Mouse (Mus musculus): Measurements from ENCODE around the gene Ms4a4d. TPM values are rescaled to one million over a fixed set of nuclear protein-coding genes. Genes with fewer than 3 reads are reported as not detected.
"Not testable (repeated sequence)": the region's sequence is repeated elsewhere in the genome, so short reads cannot be mapped to it uniquely, and the experiment has no call there.

Gene Ms4a4d
- total RNA-seq, 2 experiments from 2014 or later, result 3.5 to 3.9 TPM

- DNase-seq (ENCODE audit: low spot score in 2 of 2), result no peak
Observed at GRCm38 (mm10) chr19:11554726-11555125, 18.1 kb downstream of the Ms4a4d start.

- not testable (repeated sequence) for DNase-seq (ENCODE audit: low spot score in 2 of 2)
Observed at GRCm38 (mm10) chr19:11559560-11559959, 23.0 kb downstream of the Ms4a4d start.

GRCm38 (mm10) chr19:11574965-11575364 is 38.4 kb downstream of the Ms4a4d start:
- DNase-seq (ENCODE audit: low spot score in 2 of 2), result no peak

GRCm38 (mm10) chr19:11589205-11589604 is 52.6 kb downstream of the Ms4a4d start:
- no peak for DNase-seq (ENCODE audit: low spot score in 2 of 2)

GRCm38 (mm10) chr19:11589891-11590449 is 53.4 kb downstream of the Ms4a4d start:
- no peak for DNase-seq (ENCODE audit: low spot score in 2 of 2)

GRCm38 (mm10) chr19:11601349-11601748 is 64.7 kb downstream of the Ms4a4d start:
- no peak for DNase-seq (ENCODE audit: low spot score in 2 of 2)

GRCm38 (mm10) chr19:11602026-11602425 is 65.4 kb downstream of the Ms4a4d start:
- no peak for DNase-seq (ENCODE audit: low spot score in 2 of 2)

- no peak for DNase-seq (ENCODE audit: low spot score in 2 of 2)
Observed at GRCm38 (mm10) chr19:11604603-11605002, 68.0 kb downstream of the Ms4a4d start, which contains the start of gene Ms4a6d. Gene Ms4a6d (minus strand): TSS chr19:11604849.

Other genes starting within 250 kb of the Ms4a4d start
- gene Ms4a14, start 222.3 kb upstream of the Ms4a4d start, total RNA-seq (2021), result under 1 TPM; 0.13 to 0.42 TPM
- 1 to 10 TPM; 1.3 to 6.4 TPM for gene Ms4a7, start 200.7 kb upstream of the Ms4a4d start, total RNA-seq (2021)
- gene Ms4a4a, start 161.3 kb upstream of the Ms4a4d start, total RNA-seq (2021), result 10 to 100 TPM; 10.1 to 12.5 TPM
- 1 to 10 TPM; 1.5 to 2.9 TPM for gene Ms4a4c, start 132.0 kb upstream of the Ms4a4d start, total RNA-seq (2021)
- 1 to 10 TPM in 1 of 2 experiments, under 1 TPM in 1; 0.70 to 2.0 TPM for gene Ms4a4b, start 93.2 kb upstream of the Ms4a4d start, total RNA-seq (2021)
- gene Ms4a6c, start 67.4 kb upstream of the Ms4a4d start, total RNA-seq (2021), result 10 to 100 TPM; 14.6 to 21.3 TPM
- gene Gm8369, start 50.9 kb upstream of the Ms4a4d start, total RNA-seq (2021), result 1 to 10 TPM in 1 of 2 experiments, not detected in 1; 1.1 TPM
- 10 to 100 TPM; 13.6 to 14.8 TPM for gene Ms4a6b, start 20.3 kb upstream of the Ms4a4d start, total RNA-seq (2021)
- 10 to 100 TPM in 1 of 2 experiments, 1 to 10 TPM in 1; 8.2 to 11.6 TPM for gene Ms4a6d, start 68.0 kb downstream of the Ms4a4d start, total RNA-seq (2021)
- not detected for gene Ms4a2, start 86.9 kb downstream of the Ms4a4d start, total RNA-seq (2021)
- gene Ms4a3, start 104.0 kb downstream of the Ms4a4d start, total RNA-seq (2021), result not detected
- gene Oosp2, start 123.8 kb downstream of the Ms4a4d start, total RNA-seq (2021), result under 1 TPM in 1 of 2 experiments, not detected in 1; 0.50 TPM
- gene Oosp1, start 154.3 kb downstream of the Ms4a4d start, total RNA-seq (2021), result 1 to 10 TPM in 1 of 2 experiments, not detected in 1; 3.3 TPM
- not detected for gene Oosp3, start 160.3 kb downstream of the Ms4a4d start, total RNA-seq (2021)
- gene Gif, start 210.8 kb downstream of the Ms4a4d start, total RNA-seq (2021), result not detected
- gene Mrpl16, start 233.6 kb downstream of the Ms4a4d start, total RNA-seq (2021), result 10 to 100 TPM; 63.6 to 72.3 TPM

Measured in adrenal gland, adult 18-20 months (tissue).